Mouse (Mus musculus) kidney, postnatal 4 days (tissue): Measurements from ENCODE around the gene Dnajc16.
A peak's percentile ranks its signal among the peaks of the same experiment; 100 is the strongest.

Source experiments
- DNase-seq, 2 experiments: peaks; one replicate each; pipeline ENCODE4 v3.0.0; 2021; ENCODE audit warnings: mixed read lengths in 2 of 2

The Dnajc16 gene

DNA sequence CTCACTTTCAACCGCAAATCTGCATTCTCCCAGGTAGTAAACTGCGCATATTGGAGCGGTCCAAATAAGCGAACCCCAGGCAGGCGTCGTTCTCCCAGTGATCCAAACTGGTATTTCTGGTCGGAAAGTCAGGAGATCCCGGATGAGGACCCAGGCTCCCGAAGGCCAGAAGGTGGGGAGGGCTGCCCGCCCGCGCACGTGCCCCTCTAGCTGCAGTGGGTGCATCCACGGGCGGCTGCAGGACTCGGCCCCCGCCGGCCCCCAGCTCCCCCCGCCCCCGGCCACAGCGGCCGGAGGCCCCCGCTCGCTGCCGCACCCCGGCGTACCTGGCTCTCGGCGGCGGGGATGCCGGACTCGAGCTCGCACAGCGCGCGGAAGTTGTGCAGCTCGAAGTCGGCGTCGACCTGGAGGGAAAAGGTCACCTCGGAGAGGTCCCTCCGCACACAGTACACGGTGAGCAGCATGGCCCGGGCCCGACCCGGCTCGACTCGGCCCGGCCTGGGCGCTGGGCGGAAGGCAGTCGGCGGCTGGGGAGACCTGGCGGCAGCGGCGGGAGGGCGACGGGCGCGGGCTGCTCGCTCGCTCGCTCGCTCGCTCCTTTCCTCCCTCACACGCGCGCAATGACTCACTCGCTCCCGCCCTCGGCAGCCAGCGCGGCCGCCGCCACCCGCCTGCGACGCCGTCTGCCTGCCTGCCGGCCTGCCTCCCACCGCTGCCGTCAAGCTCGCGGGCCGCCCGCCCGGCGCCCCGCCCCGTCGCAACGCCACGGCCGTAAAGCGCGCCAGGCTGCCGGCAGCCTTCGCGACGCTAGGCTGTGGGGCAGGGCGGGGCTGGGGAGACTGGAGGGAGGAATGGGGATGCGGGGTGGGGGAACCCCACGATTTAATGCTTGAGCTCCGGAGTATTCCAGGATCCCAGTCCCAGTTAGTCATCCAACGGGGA, 67.7 kb downstream of the Dnajc16 start, which contains the start of gene Ddi2:
Gene Ddi2 (minus strand): TSS at position 689 of the 942 bp plus-strand sequence.
- peak; percentile 92 to 96 for DNase-seq

GRCm38 (mm10) chr4:141721961-141722360, 68.8 kb downstream of the Dnajc16 start:
- DNase-seq = no peak

DNA sequence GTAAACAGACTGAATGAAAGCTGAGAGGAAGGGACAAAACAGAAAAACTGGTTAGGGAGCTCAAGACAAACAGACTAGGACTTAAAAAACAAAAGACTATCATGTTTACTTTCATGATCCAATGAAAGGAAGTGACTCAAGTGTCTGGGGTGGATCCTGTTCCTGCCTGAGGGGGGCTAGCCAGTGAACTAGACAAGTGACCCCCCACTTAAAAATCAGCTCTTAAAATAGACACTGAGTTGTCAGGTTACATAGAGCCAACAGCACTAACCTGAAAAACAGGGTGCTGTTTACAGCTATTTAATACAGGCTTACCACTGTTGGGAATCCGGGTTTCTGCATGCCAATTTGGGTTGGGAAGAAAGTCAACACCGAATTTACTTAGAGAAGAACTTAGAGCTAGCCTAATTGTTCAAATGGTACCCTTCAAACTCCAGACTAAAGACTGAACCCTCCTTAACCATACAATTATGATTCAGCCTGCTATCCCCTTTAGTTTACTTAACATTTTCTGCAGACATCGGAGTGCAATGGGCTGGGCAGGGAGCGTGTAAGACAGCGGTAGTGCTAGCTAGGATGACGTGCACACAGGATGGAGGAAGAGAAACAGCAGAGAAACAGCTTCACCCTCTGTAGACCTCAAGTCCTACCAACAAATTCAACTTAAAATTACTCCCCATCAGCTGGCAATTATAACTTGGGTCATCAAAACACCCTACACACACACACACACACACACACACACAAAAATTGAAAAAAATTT, 69.8 kb downstream of the Dnajc16 start:
- no peak for DNase-seq

DNA sequence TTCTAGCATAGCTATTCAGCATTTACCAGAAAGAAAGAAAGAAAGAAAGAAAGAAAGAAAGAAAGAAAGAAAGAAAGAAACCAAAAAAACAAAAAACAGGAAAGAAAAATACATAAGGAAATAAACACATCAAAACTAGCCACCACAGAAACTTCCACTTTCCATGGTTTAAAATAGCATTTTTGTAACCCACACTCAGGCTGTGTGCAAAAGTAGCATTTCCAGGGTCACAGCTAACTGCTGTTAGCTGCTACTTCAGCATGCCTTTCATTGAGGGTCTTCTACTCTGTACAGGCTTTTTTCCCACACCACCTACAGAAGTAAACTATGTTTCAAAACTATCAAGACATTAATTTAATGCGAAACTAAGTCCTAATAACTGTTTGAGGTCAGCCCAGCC, 71.4 kb downstream of the Dnajc16 start:
- DNase-seq = no peak

- DNase-seq = no peak
These were observed 73.1 kb downstream of the Dnajc16 start for GRCm38 (mm10) chr4:141717633-141718032.

DNA sequence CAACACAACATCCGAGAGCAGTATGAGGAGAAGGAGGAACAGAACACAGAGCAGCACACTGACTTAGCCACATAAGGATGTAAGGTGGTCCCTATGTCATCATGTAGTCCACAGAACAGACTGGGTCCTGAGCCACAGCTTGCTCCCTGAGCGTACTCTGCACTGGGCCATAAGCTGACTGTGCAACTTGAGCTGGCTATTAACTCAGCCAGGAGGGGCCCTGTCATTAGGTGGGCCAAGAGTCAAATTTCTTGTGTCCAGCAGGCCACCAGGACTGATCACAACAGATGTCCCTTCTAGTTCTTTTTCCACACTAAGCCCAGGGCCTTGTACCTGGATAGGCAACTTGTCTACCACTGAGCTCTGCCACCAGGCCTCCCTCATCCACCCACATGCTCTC, 75.7 kb downstream of the Dnajc16 start:
- peak in 1 of 2 experiments; percentile 39 for DNase-seq

DNA sequence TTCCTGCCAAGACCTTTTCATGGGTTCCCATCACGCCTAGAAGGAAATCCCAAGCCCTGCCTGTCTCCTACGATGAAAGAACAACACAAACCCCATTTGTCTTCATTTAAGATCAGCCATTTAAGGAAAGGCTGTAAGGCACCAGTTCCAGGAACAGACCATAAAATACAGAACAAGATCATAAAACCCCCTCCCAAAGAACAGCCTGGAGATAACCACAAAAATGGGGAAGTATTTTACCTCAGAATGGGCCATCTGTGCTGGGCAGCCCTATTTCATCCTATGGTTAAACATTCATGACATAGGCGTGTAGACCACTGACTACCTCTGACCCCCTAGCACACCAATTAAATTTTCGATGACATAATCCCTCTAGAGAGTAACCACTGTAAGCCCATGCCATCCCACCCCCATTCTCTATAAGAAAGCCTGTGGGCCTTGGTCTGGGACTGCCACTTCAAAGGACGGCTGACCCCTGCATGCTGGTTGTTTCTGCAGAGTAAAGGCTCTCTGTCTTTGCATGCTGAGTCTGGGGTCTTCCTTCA, 77.1 kb downstream of the Dnajc16 start:
- no peak for DNase-seq

DNA sequence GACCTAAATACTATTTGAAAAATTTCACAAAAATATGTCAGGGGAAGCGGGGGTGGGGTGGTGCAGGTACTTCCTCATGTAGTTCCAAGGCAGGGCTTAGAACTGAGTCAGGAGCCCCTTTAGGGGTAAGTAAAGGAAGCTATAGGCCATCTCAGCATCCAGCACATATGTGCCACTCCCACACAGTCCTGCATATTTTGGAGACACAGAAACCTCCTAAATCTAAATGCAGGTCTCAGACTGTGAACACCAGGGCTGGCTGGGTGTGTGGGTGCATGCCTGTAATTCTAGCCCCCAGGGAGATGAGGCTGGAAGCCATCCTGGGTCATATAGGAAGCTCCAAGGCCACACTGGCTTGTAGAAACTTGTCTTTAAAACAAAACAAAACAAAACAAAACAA, 79.5 kb downstream of the Dnajc16 start:
- no peak for DNase-seq
